Mouse (Mus musculus): ENCODE results near the gene Gins2.

- TF ChIP-seq CTCF (IDR thresholded peaks at IDR 0.05; ENCODE audit: insufficient read depth, low read length) (peak; percentile 91), POLR2A (IDR thresholded peaks at IDR 0.05; ENCODE audit: borderline replicate concordance, extremely low read depth, low read depth, low read length) (no peak)
These were observed 6.9 kb upstream of the Gins2 start for GRCm38 (mm10) chr8:120595963-120596362.

Measured in lung, adult 2 months (tissue).